Mouse (Mus musculus): ENCODE data around the gene Tmbim7.
"Not testable (repeated sequence)": the region's sequence is repeated elsewhere in the genome, so short reads cannot be mapped to it uniquely, and the experiment has no call there.

Tmbim7 gene

GRCm38 (mm10) chr5:3650881-3651280 lies at the start of gene Tmbim7:
Gene Tmbim7, plus strand, starts transcription at chr5:3651181.
- DNase-seq (ENCODE audit: low spot score), result no peak

- DNase-seq (ENCODE audit: low spot score), result no peak
Observed at GRCm38 (mm10) chr5:3607114-3607513, 43.9 kb upstream of the Tmbim7 start.

- no peak for DNase-seq (ENCODE audit: low spot score)
Observed at GRCm38 (mm10) chr5:3609241-3609640, 41.7 kb upstream of the Tmbim7 start.

- DNase-seq (ENCODE audit: low spot score), result not testable (repeated sequence)
Observed at GRCm38 (mm10) chr5:3611835-3612234, 39.1 kb upstream of the Tmbim7 start.

GRCm38 (mm10) chr5:3620486-3620885 lies 30.5 kb upstream of the Tmbim7 start:
- no peak for DNase-seq (ENCODE audit: low spot score)

GRCm38 (mm10) chr5:3630055-3630454 lies 20.9 kb upstream of the Tmbim7 start:
- no peak for DNase-seq (ENCODE audit: low spot score)

GRCm38 (mm10) chr5:3631512-3632271 lies 19.3 kb upstream of the Tmbim7 start:
- no peak for DNase-seq (ENCODE audit: low spot score)

- no peak for DNase-seq (ENCODE audit: low spot score)
Observed at GRCm38 (mm10) chr5:3632285-3632684, 18.7 kb upstream of the Tmbim7 start.

GRCm38 (mm10) chr5:3633315-3633714 lies 17.7 kb upstream of the Tmbim7 start:
- no peak for DNase-seq (ENCODE audit: low spot score)

GRCm38 (mm10) chr5:3633951-3634350 lies 17.0 kb upstream of the Tmbim7 start:
- DNase-seq (ENCODE audit: low spot score), result no peak

- DNase-seq (ENCODE audit: low spot score), result no peak
Observed at GRCm38 (mm10) chr5:3635286-3635685, 15.7 kb upstream of the Tmbim7 start.

GRCm38 (mm10) chr5:3644621-3645020 lies 6.4 kb upstream of the Tmbim7 start:
- no peak for DNase-seq (ENCODE audit: low spot score)

- no peak for DNase-seq (ENCODE audit: low spot score)
Observed at GRCm38 (mm10) chr5:3645326-3645725, 5.7 kb upstream of the Tmbim7 start.

GRCm38 (mm10) chr5:3646539-3646938 lies 4.4 kb upstream of the Tmbim7 start:
- no peak for DNase-seq (ENCODE audit: low spot score)

GRCm38 (mm10) chr5:3646991-3647707 lies 3.8 kb upstream of the Tmbim7 start:
- peak; percentile 53 for DNase-seq (ENCODE audit: low spot score)

- DNase-seq (ENCODE audit: low spot score), result no peak
Observed at GRCm38 (mm10) chr5:3647708-3648121, 3.3 kb upstream of the Tmbim7 start.

GRCm38 (mm10) chr5:3648206-3648848 lies 2.7 kb upstream of the Tmbim7 start:
- DNase-seq (ENCODE audit: low spot score), result no peak

- DNase-seq (ENCODE audit: low spot score), result no peak
Observed at GRCm38 (mm10) chr5:3648849-3649210, 2.2 kb upstream of the Tmbim7 start.

GRCm38 (mm10) chr5:3651621-3652020 lies 640 bp downstream of the Tmbim7 start:
- no peak for DNase-seq (ENCODE audit: low spot score)

- DNase-seq (ENCODE audit: low spot score), result not testable (repeated sequence)
Observed at GRCm38 (mm10) chr5:3652903-3653575, 2.1 kb downstream of the Tmbim7 start.

GRCm38 (mm10) chr5:3653801-3654200 lies 2.8 kb downstream of the Tmbim7 start:
- no peak for DNase-seq (ENCODE audit: low spot score)

GRCm38 (mm10) chr5:3657085-3657484 lies 6.1 kb downstream of the Tmbim7 start, which contains the start of gene Gatad1:
Gene Gatad1, minus strand, starts transcription at chr5:3657185.
- no peak for DNase-seq (ENCODE audit: low spot score)
